Mouse (Mus musculus) lung, postnatal 0 days (tissue): ENCODE results near the gene Fam222b. TPM values are rescaled to one million over a fixed set of nuclear protein-coding genes. Genes with fewer than 3 reads are reported as not detected.
"Not testable (repeated sequence)": the region's sequence is repeated elsewhere in the genome, so short reads cannot be mapped to it uniquely, and the experiment has no call there.

Source experiments
- ATAC-seq: fragments of 200-750 bp; cut with Nextera tagmentation; 2 replicates; pipeline ENCODE4 v1.8.0; 2017; ENCODE audit warnings: moderate library complexity
- DNase-seq: peaks from one replicate; pipeline ENCODE4 v3.0.0-alpha.2; 2016; ENCODE audit warnings: low spot score
- H3K27ac ChIP-seq: fragments of 300-500 bp; sonication (generic); 2 replicates; pipeline ENCODE4 v1.5.1; 2014; ENCODE audit warnings: antibody characterized with exemption, mild to moderate bottlenecking, low read length, mixed read lengths
- H3K27me3 ChIP-seq: fragments of 300-500 bp; sonication (generic); replicated peaks from 2 replicates; pipeline ENCODE4 v1.6.1; 2014; ENCODE audit warnings: low read length, mixed read lengths; ENCODE audit not compliant: insufficient read depth
- H3K36me3 ChIP-seq: fragments of 300-500 bp; sonication (generic); 2 replicates; pipeline ENCODE4 v1.6.1; 2014; ENCODE audit warnings: low read length, mixed read lengths; ENCODE audit not compliant: insufficient read depth
- H3K4me1 ChIP-seq: fragments of 300-500 bp; sonication (generic); 2 replicates; pipeline ENCODE4 v1.6.1; 2014; ENCODE audit warnings: antibody characterized with exemption, low read depth, low read length, mixed read lengths; ENCODE audit not compliant: insufficient read depth
- H3K4me2 ChIP-seq: fragments of 300-500 bp; sonication (generic); replicated peaks from 2 replicates; pipeline ENCODE4 v1.6.1; 2014; ENCODE audit warnings: low read depth, mild to moderate bottlenecking, low read length, moderate library complexity, mixed read lengths
- H3K4me3 ChIP-seq: fragments of 300-500 bp; sonication (generic); 2 replicates; pipeline ENCODE4 v1.5.1; 2014; ENCODE audit warnings: low read depth, low read length
- H3K9ac ChIP-seq: fragments of 300-500 bp; sonication (generic); replicated peaks from 2 replicates; pipeline ENCODE4 v1.6.1; 2014; ENCODE audit warnings: low read depth, mild to moderate bottlenecking
- H3K9me3 ChIP-seq: fragments of 300-500 bp; sonication (generic); 2 replicates; pipeline ENCODE4 v1.6.1; 2016; ENCODE audit warnings: low read length, mixed read lengths
- CTCF ChIP-seq: IDR thresholded peaks from 2 replicates; pipeline ENCODE4 v1.5.1; 2016; ENCODE audit warnings: antibody characterized with exemption, mild to moderate bottlenecking
- EP300 ChIP-seq: IDR thresholded peaks from 2 replicates; pipeline ENCODE4 v1.6.1; 2016; ENCODE audit warnings: antibody characterized with exemption, mild to moderate bottlenecking, control low read depth
- WGBS: fragments of 180-500 bp; shearing (Covaris S2); extraction: QIAGEN DNeasy Blood & Tissue Kit; methylation state at CpG from one replicate; pipeline ENCODE4 v1.1.7; 2014; 5-methylcytosine and 5-hydroxymethylcytosine counted together
- polyA plus RNA-seq: library from polyadenylated mRNA; unstranded; fragments of >200 nt; fragmentation: Nextera tagmentation; extraction: Ambion mirVana; gene quantifications from 2 replicates; pipeline ENCODE4 v1.2.1, GENCODE M21; 2015

The Fam222b gene
- polyA plus RNA-seq: 8.6 and 10.0 TPM in 2 replicates

DNA sequence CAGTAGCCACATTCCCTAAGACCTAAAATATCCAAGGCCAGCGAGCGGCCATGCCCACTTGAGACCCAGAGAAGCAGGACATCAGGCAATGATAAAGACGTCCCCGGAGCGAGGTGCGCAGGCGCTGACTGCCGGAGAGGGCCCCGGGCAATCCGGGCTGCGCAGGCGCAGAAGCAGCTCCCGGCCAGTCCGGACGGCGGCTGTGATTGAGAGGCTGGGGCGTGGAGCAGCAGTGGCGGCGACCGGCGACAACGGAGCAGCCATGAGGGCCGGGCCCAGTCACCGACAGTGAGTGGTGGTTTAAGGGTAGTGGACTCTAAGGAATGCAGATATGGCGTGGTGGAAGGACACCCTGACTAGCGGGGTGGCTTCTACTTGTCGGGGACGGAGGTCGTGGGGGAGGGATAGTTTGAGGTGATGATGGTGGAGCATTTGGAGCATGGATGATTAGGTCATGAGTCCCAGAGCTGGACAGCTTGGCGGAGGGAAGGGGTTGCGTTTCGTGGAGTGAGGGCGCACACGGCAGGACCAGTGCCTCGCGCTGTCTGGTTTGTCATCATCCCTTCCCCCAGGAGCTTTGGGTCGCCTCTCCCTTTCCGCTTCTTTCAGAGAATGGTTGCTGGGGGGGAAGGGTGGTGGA, at the start of gene Fam222b:
Gene Fam222b (plus strand): TSS at position 157 of the 640 bp plus-strand sequence.
- TF ChIP-seq CTCF (no peak), EP300 (peak; percentile 6; the same call in 1 of the 2 replicates)
- peak within 1 kb of the TSS; percentile 80 for H3K4me3 ChIP-seq
- DNase-seq: peak; percentile 97
- peak within 1 kb of the TSS; percentile 82 for H3K27ac ChIP-seq
- H3K4me2 ChIP-seq: peak within 1 kb of the TSS; percentile 69
- no peaks in the 10 kb centered on the region for H3K36me3 ChIP-seq
- H3K4me1 ChIP-seq: peaks cover 12% of the 10 kb centered on the region; the same call in 1 of the 2 replicates
- ATAC-seq: peak; percentile 99
- no peaks in the 10 kb centered on the region for H3K27me3 ChIP-seq
- WGBS: under 1% methylated on average over 38 of the region's 38 CpGs
- peak within 1 kb of the TSS; percentile 82 for H3K9ac ChIP-seq
- H3K9me3 ChIP-seq: no peaks in the 10 kb centered on the region

DNA sequence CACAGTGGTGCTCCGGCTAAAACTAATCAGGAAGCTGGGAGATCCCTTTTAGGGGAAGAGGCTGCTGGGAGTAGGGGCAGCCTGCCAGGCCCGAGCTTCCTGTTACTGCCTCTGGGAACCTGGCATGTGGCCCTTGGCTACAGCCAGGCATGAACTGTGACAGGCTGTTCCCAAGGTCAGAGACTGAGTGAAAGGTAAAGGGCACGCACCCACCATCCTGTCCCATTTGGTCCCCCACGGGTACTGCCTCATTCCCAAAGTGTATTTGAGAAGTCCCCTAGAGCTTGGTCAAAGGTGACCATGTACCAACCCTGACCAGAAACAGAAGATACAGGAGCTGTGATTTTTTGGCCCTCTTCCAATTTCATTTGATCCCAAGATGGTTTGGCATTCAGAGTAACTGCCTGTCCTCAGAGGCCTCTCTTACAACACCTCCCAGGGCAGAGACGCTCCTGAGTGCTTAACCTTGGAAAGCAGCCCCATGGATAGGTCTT, 49.7 kb upstream of the Fam222b start:
- WGBS: 35% methylated on average over 5 of the region's 5 CpGs
- peak; percentile 73 for ATAC-seq

DNA sequence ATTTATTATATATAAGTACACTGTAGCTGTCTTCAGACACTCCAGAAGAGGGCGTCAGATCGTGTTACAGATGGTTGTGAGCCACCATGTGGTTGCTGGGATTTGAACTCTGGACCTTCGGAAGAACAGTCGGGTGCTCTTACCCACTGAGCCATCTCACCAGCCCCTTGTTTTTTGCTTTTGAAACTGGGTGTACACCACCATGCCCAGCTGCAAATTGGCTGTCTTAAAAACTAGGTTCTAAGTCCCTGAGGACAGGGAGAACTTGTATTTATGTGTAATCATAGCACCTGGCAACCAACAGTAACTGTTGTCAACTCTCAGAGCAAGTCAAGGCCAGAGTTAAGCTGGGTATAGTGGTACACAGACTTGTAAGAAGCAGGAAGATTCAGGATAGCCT, 45.8 kb upstream of the Fam222b start:
- not testable (repeated sequence) for H3K9me3 ChIP-seq, H3K27me3 ChIP-seq, DNase-seq, H3K4me2 ChIP-seq, H3K4me1 ChIP-seq, H3K9ac ChIP-seq, H3K36me3 ChIP-seq, H3K4me3 ChIP-seq, H3K27ac ChIP-seq, ATAC-seq
- WGBS: 100% methylated on average over 4 of the region's 4 CpGs

More for the DNA sequence above, 49.7 kb upstream of the Fam222b start:
- TF ChIP-seq EP300 (no peak), CTCF (no peak)
- H3K27ac ChIP-seq: peak overlapping the region; percentile 15; the same call in 1 of the 2 replicates
- H3K4me2 ChIP-seq: no peak overlapping the region
- 0 out of 2 replicates have a peak, but pooled peaks cover 3% of the 10 kb centered on the region for H3K36me3 ChIP-seq
- H3K27me3 ChIP-seq: no peaks in the 10 kb centered on the region
- no peak overlapping the region for H3K9ac ChIP-seq
- no peak overlapping the region for H3K4me3 ChIP-seq
- no peaks in the 10 kb centered on the region for H3K9me3 ChIP-seq
- DNase-seq: peak; percentile 79
- peaks cover 6% of the 10 kb centered on the region; the same call in 1 of the 2 replicates for H3K4me1 ChIP-seq

DNA sequence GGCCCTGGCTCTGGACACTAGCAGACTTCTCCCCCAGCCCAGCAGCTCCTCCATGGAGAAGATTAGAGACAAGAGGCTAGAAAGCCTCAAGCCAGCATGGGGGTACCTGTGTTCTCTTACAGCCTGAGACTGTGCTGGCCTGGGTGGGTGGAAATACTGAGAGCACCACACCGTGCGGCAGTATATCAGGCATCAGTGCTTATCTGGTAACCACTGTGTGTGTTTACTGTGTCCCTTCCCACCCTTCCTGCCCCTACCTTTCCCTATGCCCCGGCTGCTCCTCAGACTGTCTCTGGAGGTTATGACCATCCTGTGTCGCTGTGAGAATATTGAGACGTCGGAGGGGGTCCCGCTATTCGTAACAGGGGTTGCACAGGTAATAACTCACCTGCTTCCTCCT, 41.4 kb upstream of the Fam222b start:
- peaks cover 25% of the 10 kb centered on the region for H3K36me3 ChIP-seq
- no peak for ATAC-seq
- 76% methylated on average over 8 of the region's 8 CpGs for WGBS

DNA sequence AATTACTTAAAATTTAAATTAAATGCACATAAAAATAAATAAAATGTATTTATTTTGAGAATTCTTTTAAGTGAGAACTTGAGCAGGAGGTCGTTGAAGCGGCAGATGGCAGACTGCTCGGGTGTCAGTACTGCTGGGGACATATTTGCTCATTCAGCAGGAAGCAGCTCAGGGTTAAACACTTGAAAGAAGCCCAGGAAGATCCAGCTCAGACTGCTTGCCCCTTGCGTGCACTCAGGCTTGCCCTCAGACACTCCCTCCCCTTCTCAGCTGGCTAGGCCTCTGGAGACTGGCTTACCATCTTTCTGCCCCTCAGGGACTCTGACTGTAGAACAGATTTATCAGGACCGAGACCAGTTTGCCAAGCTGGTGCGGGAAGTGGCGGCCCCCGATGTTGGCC, 37.5 kb upstream of the Fam222b start:
- Histone ChIP-seq H3K4me2 (no peak overlapping the region), H3K36me3 (peaks cover 24% of the 10 kb centered on the region), H3K27me3 (no peaks in the 10 kb centered on the region), H3K9ac (no peak overlapping the region), H3K9me3 (no peaks in the 10 kb centered on the region), H3K27ac (no peak overlapping the region), H3K4me1 (no peaks in the 10 kb centered on the region), H3K4me3 (no peak overlapping the region)
- ATAC-seq (no peak), DNase-seq (no peak)
- 60% methylated on average over 8 of the region's 8 CpGs for WGBS
- no peak for TF ChIP-seq EP300
- TF ChIP-seq CTCF: no peak

More for the DNA sequence above, 41.4 kb upstream of the Fam222b start:
- Histone ChIP-seq H3K9me3 (no peaks in the 10 kb centered on the region), H3K4me2 (no peak overlapping the region), H3K9ac (no peak overlapping the region), H3K4me1 (no peaks in the 10 kb centered on the region), H3K4me3 (no peak overlapping the region), H3K27me3 (no peaks in the 10 kb centered on the region), H3K27ac (no peak overlapping the region)
- TF ChIP-seq EP300: no peak
- no peak for TF ChIP-seq CTCF
- no peak for DNase-seq

DNA sequence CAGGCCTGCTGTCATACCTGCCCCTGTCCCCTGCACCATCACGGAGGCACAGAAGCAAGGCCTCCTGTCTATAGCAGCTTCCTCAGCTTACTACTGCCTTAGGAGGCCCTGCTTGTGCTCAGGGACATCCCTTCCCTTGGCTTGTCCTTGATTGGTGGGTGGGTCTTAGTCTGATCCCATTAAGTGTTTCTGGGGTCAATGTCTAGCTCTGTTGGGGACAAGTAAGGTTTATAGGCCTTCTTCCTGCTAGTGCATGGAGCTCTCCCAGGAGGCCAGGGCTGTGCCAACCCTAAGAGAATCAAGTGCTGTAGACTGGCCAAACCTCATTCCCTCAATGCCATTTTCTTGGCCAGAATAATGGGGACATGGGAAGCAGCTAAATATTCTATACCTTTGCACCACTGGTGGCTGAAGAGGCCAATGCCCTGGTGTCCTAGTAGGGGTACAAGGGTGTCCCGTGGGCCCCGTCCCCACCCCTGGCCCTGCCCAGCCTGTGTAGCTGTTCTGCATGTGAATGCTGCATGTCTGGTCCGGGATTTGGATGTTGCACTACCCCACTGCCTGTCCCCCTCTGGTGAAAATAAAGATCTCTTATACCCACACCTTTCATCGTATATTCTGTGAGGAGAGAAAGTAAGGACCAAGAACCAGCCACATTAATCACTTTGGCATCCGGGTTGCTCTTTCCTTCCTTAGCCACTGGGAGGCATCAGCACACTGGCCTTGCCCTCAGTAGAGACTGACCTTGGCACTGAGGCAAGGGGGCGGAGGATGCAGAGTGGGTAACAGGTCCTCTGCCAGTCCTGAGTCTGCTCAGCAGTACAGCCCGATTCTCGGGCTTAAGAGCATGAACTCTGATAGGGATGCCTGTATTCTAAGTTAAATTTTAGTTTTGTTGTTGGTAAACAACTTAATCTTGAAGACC, 34.4 kb upstream of the Fam222b start:
- TF ChIP-seq CTCF (peak; percentile 97), EP300 (no peak)
- 44% methylated on average over 9 of the region's 9 CpGs for WGBS
- no peak overlapping the region for H3K27ac ChIP-seq
- no peaks in the 10 kb centered on the region for H3K9me3 ChIP-seq
- no peaks in the 10 kb centered on the region for H3K4me1 ChIP-seq
- DNase-seq (peak; percentile 88), ATAC-seq (peak; percentile 89)
- no peak overlapping the region for H3K9ac ChIP-seq
- H3K36me3 ChIP-seq: peaks cover 14% of the 10 kb centered on the region; the same call in 1 of the 2 replicates
- no peak overlapping the region for H3K4me2 ChIP-seq
- H3K4me3 ChIP-seq: no peak overlapping the region
- no peaks in the 10 kb centered on the region for H3K27me3 ChIP-seq
